Mouse (Mus musculus) gastrocnemius, postnatal 36 days (tissue): ENCODE results near the gene Scn1b. TPM values are rescaled to one million over a fixed set of nuclear protein-coding genes. Genes with fewer than 3 reads are reported as not detected.

Experiments
- DNase-seq, 2 experiments: peaks; one replicate each; pipeline ENCODE4 v3.0.0; 2022
- intact Hi-C: fragments of 180-260 bp; cut with DNase I; formaldehyde crosslinking; loops from one replicate; pipeline ENCODE4 v1.15.1; 2025
- total RNA-seq, 2 experiments: library from RNA; stranded (reverse); gene quantifications; 2 replicates each; pipeline ENCODE4 v1.2.3; 2021

Scn1b gene
- total RNA-seq, 2 experiments from 2014 or later = 835 to 915 TPM

- DNase-seq = peak; percentile 83 to 87
- intact Hi-C loops = no loop called here
Observed at GRCm38 (mm10) chr7:31150566-31151300, 23.9 kb upstream of the Scn1b start.

DNA sequence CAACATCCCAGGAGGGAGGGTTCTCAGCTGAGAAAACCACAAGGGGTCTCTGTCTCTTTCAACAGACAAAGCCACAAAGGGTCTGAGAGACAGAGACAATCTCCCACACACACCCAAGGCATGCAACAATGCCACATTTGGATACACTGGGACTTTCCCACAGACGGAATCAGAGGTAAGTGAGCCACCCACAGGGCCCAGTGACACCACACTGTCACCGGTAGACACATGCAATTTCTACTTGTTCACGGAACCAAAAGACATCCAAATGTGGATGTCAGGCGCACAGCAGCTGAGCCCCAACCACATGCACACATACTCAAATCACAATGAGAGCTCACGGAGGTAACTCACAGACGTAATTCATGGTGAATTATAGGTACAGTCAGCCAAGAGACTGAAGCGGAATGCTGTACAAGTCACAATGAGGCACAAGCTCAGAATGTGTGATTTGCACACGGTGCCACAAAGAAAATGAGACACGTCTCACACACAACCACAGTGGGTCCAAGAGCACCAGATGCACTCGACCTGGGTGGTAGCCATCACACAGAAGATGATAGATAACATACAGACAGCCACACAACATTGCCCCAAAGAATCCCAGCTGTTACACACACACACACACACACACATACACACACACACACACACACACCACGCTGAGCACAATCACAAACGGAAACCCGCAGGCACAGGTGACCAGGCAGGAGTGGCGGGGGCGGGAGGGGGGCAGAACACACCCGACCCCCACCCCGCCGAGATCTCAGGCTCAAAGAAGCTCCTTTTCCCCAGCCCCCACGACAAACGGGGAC, 23.2 kb upstream of the Scn1b start:
- intact Hi-C loops = no loop called here
- DNase-seq = no peak

DNA sequence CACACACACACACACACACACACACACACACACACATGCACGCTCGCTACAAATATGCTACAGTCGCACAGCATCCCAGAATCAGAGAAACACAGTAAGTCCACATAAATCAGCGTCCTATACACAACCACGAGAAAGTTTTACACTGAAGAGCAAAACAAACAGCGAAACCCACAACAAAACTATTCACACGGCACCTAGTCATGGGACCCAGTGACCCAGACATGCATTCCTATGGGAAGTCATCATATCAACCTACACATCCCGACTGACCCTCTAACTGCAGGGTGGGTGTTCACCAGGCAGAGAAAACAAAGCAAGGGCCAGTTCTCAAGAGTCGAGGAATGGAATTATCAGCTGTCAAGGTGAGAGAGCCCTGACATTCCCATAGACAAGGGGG, 22.5 kb upstream of the Scn1b start:
- intact Hi-C loops = no loop called here
- DNase-seq = no peak

- peak in 1 of 2 experiments; percentile 69 for DNase-seq
- intact Hi-C loops = no loop called here
Observed at GRCm38 (mm10) chr7:31148756-31149155, 22.0 kb upstream of the Scn1b start.

DNA sequence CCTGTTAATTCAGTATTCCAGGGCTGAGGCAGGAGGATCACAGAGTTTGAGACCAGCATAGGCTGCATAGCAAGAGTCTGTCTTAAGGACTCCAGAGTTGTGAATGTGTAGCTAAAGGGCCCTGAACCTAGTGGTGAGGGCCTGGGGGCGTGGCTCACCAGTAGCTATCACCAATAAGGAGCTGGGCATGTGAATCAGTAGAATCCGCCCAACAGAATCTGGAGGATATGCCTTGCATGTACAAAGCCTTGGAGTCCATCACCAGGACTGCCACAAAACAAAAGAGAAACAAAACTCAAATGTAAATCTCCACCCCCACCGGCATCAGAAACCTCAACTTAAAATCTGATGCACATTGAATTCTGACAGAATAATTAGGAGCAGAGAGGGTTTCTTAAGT, 21.3 kb upstream of the Scn1b start:
- intact Hi-C loops = no loop called here
- DNase-seq = no peak

GRCm38 (mm10) chr7:31145596-31146160, 18.9 kb upstream of the Scn1b start:
- DNase-seq = no peak
- intact Hi-C loops = no loop called here

- intact Hi-C loops = no loop called here
- no peak for DNase-seq
Observed at GRCm38 (mm10) chr7:31144886-31145285, 18.1 kb upstream of the Scn1b start.

DNA sequence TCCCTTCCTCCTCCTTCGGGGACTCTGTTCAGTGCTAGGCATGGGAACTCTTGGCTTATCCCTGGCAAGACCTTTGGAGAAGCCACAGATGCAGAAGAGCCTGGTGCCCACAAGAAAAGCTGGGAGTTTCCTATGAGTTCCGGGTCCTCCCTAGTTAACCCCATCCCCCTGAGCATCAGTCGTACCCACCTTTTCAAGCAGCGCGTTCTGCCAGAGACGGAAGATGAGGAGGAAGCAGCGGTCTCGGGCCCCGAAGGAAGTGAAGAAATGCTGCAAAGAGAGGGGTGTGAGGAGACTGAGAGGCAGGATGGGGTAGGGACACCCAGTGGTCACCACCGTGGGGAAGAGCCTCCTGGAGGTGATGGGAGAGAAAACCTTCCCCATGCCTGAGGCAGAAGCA, 14.1 kb upstream of the Scn1b start:
- intact Hi-C loops = loop anchor here (2.0 kb wide), 1 partner anchor 34 kb away; no protein-coding TSS in a partner anchor
- no peak for DNase-seq

- DNase-seq = no peak
- intact Hi-C loops = loop anchor here (2.0 kb wide), 1 partner anchor 34 kb away; no protein-coding TSS in a partner anchor
Observed at GRCm38 (mm10) chr7:31140302-31140701, 13.5 kb upstream of the Scn1b start.

- peak in 1 of 2 experiments; percentile 54 for DNase-seq
- intact Hi-C loops = loop anchor here (2.0 kb wide), 1 partner anchor 35 kb away; no protein-coding TSS in a partner anchor
Observed at GRCm38 (mm10) chr7:31139765-31140164, 13.0 kb upstream of the Scn1b start.

GRCm38 (mm10) chr7:31135717-31136116, 8.9 kb upstream of the Scn1b start:
- intact Hi-C loops = no loop called here
- no peak for DNase-seq

DNA sequence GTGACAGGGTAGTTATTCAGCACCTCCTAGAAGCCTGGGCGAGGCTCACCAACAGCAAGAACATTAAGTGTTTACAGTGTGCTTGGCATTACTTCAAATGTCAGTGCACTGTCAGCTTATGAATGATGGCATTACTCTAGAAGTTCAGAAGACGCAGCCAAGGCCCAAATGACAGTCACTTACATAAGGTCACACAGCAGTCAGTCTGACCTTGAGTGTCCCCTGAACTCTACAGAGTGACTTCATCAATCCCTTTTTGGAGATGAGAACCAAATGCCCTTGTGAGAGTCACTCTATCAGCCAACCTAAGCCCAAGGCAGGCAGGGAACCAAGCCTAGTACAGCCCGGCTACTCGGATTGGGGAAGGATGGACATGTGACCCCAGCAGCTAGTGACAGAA, 5.1 kb upstream of the Scn1b start:
- no peak for DNase-seq
- intact Hi-C loops = loop anchor here (2.0 kb wide), 1 partner anchor 45 kb away; no protein-coding TSS in a partner anchor

DNA sequence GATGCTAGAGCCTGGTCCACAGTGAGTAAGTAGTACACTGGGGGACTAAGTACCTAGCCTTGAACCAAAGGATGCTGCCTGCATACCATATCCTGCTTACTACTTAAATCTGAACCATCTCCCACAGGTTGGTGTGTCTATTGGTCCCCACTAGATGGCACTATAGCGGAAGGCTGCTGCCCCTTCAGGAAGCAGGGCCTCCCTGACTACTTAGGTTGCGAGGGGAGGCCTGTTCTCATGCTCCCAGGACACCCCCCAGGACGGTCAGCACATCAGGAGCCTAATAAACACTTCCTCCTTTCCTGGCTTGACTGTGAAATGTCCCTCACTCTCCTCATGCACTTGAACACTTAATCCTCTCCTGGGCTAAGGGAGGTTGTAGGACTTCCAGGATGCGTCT, 4.0 kb upstream of the Scn1b start:
- intact Hi-C loops = no loop called here
- no peak for DNase-seq

DNA sequence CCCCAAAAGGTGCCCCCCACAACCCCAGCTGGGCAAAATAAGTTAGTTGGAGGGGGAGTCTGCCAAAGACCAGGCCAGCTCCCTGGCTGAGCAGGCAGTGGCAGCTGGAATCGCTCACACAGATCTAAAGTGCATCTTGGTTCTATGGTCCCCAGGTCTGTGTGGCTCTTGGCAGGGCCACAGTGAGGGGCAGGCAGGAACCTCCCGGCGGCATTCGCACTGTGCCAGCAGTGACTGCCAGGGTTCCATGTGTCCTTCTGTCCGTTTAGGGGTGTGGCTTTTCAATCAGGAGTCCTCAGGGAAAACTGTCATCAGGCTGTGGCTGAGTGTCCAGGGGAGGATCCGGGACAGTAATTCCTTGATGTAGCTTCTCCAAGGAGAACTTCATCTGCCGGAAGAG, 3.4 kb upstream of the Scn1b start:
- no peak for DNase-seq
- intact Hi-C loops = no loop called here

DNA sequence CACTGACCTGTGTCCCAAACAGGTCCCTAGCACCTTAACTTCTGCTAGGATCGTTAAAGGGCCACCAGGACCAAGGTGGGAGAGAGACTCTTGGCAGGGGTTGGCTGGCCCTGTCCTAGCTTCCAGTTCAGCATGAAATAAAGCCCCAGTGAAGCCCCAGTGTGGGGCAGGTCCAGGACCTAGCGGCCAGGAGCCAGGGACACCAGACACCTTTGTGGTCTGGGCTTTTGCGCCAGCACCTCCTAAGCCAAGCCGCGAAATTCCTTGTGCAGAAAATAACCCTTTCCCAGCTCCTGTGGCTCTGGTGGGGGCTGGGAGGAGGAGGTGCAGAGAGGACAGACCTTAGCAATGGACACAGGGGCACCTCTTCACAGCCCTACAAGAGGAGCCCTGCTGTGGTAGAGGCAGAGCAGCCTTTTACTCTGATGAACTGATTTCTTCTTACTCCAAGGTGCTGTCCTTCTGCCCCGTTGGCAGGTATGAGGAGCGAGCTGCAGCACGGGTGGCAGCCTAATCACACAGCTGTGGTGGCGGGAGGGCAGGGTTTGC, 1.4 kb upstream of the Scn1b start:
- DNase-seq = peak; percentile 43 to 52
- intact Hi-C loops = no loop called here

- intact Hi-C loops = no loop called here
- DNase-seq = peak; percentile 63 to 64
Observed at GRCm38 (mm10) chr7:31126211-31126751, 522 bp downstream of the Scn1b start.

GRCm38 (mm10) chr7:31125116-31125515, 1.7 kb downstream of the Scn1b start:
- DNase-seq = no peak
- intact Hi-C loops = no loop called here

- DNase-seq = no peak
- intact Hi-C loops = no loop called here
Observed at GRCm38 (mm10) chr7:31124381-31124780, 2.4 kb downstream of the Scn1b start.

- DNase-seq = no peak
- intact Hi-C loops = no loop called here
Observed at GRCm38 (mm10) chr7:31123697-31124096, 3.1 kb downstream of the Scn1b start.
